Mouse (Mus musculus) mouse embryonic stem cell (cell line): ENCODE measurements around the gene Apol11a.
"Not testable (repeated sequence)": the region's sequence is repeated elsewhere in the genome, so short reads cannot be mapped to it uniquely, and the experiment has no call there.

Source experiments
- in situ Hi-C, 2 experiments: fragments of 300-500 bp; cut with MboI; formaldehyde crosslinking; loops; 1 replicate in 1 of 2; 3 replicates in 1 of 2; pipeline ENCODE4 v1.14.3; 2019 to 2020; ENCODE audit warnings: low sequenced_read_pairs in 2 of 2, low pct_unique_long_range_greater_than_20kb in 1 of 2, mixed read lengths in 1 of 2; ENCODE audit not compliant: unreplicated experiment in 1 of 2

The Apol11a gene

GRCm38 (mm10) chr15:77507966-77508365 lies at the start of gene Apol11a:
TSS of gene Apol11a (plus strand) at chr15:77508271.
- in situ Hi-C loops, result not testable (repeated sequence)

GRCm38 (mm10) chr15:77474699-77475390 lies 33.2 kb upstream of the Apol11a start:
- in situ Hi-C loops, result not testable (repeated sequence)

- in situ Hi-C loops, result not testable (repeated sequence)
Observed at GRCm38 (mm10) chr15:77476693-77477092, 31.4 kb upstream of the Apol11a start, which contains the start of gene Apol10a. TSS of gene Apol10a (plus strand) at chr15:77477047.

DNA sequence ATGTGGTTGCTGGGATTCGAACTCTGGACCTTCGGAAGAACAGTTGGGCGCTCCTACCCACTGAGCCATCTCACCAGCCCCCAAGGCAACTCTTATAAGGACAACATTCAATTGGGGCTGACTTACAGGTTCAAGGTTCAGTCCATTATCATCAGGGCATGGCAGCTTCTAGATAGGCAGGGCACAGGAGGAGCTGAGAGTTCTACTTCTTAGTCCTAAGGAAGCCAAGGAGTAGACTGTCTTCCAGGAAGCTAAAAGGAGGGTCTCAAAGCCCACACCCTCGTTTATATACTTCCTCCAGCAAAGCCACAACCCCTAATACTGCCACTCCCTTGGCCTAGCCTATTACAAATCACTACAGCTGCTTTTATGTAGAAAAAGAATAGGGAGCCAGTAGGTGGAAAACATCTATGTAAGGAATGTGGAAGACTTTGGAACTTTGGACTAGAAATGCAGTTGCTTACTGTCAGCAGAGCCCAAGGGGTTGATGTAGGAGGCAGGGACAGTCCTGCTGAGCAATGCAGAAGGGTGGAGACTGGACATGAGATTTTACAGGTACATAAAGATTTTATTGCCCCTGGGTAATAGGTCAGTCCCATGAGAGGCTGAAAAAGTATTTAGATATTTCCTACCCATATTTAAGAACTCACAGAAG lies 25.8 kb upstream of the Apol11a start:
- in situ Hi-C loops, result no loop called here

- in situ Hi-C loops, result not testable (repeated sequence)
Observed at GRCm38 (mm10) chr15:77493181-77493580, 14.9 kb upstream of the Apol11a start.

GRCm38 (mm10) chr15:77494694-77495093 lies 13.4 kb upstream of the Apol11a start:
- in situ Hi-C loops, result not testable (repeated sequence)

DNA sequence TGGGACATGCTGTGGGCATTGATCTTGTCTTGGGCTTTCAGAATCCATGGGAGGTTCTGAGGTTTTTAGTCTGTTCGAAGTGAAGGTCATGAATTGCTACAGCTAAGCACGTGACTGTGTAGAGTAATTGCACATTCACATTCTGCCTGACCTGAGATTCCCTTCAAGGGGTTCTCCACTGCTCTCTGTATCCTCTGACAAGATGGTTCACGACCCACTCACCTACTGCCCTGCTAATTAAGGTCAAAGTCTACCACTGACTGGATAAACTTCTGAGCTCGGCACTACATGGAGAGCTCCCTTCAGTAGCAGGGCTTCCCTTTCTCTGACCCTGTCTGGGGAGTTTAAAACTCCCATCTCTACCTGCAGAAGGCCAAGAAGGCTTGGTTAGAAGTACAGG lies 12.5 kb downstream of the Apol11a start:
- in situ Hi-C loops, result not testable (repeated sequence)

DNA sequence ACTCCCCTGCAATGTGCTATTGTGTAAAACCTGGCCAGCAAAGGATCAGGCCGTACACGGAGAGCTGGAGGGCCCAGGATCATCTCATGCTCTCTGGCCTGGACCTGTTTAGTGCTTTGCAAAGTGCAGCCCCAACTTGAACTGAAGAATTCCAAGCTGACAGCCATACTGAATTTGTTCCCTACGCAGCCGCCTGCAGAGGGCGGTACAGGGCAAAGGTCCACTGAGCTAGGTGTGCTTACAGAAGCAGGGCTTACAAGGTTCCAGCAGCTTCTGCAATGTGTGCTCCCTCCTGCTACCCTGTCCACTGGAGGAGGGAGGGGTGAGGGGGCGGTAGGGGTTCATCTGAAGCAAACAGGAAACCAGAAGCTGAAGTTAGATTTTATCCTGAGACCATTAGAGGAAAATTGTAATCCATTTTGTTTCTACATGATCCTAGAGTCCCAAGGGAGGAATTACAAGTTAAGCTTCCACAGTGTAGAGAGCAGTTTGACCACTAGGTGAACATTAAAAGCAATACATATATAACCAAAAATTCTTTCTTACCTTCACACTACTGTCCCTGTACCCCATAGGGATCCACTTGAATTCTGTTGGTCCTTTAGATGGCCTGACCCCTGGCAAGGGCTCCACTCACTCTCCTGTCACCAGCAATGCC lies 15.2 kb downstream of the Apol11a start:
- in situ Hi-C loops, result not testable (repeated sequence)

GRCm38 (mm10) chr15:77533216-77533615 lies 25.1 kb downstream of the Apol11a start, which contains the start of gene Apol7c:
TSS of gene Apol7c (minus strand) at chr15:77533316.
- in situ Hi-C loops, result loop anchor here in 1 of 2 experiments (10.0 kb wide), 1 partner anchor 52 kb away; no protein-coding TSS in a partner anchor

- in situ Hi-C loops, result loop anchor here in 1 of 2 experiments (10.0 kb wide), 1 partner anchor 46 kb away; no protein-coding TSS in a partner anchor
Observed at GRCm38 (mm10) chr15:77539221-77539620, 31.1 kb downstream of the Apol11a start.

DNA sequence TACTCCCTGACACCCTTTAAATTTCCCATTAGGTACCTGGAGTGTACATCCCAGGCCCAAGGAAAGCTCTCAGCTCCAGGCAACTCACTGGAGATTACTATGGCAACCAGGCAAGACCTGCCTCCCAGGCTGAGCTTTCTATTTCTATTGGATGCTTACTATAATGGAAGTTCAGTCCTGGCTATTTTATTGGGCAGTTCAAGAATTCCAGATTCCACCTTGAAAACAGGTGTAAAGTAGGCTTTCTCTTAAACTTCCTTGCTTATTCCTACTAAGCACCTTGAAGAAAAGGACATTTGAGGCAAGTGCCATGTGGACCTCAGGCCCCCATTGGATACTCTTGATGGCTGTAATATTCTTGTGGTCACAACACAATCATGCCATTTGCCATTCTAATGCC lies 53.7 kb downstream of the Apol11a start, which contains the start of gene 1700025B11Rik:
TSS of gene 1700025B11Rik (minus strand) at position 101 of the 400 bp plus-strand sequence.
- in situ Hi-C loops, result no loop called here

- in situ Hi-C loops, result no loop called here
Observed at GRCm38 (mm10) chr15:77563219-77563618, 55.1 kb downstream of the Apol11a start.
